Mouse (Mus musculus): ENCODE results near the gene Pef1.

GRCm38 (mm10) chr4:130102111-130102651 is at the start of gene Pef1:
- TF ChIP-seq EP300 (IDR thresholded peaks at IDR 0.05; ENCODE audit: insufficient read depth, low read depth, low read length) (no peak), CTCF (IDR thresholded peaks at IDR 0.05) (no peak), POLR2A (IDR thresholded peaks at IDR 0.05; ENCODE audit: insufficient read depth, low read depth, low read length) (no peak)
